ENCODE assay signal across 9 mouse cellular contexts in the genomic region with DNA sequence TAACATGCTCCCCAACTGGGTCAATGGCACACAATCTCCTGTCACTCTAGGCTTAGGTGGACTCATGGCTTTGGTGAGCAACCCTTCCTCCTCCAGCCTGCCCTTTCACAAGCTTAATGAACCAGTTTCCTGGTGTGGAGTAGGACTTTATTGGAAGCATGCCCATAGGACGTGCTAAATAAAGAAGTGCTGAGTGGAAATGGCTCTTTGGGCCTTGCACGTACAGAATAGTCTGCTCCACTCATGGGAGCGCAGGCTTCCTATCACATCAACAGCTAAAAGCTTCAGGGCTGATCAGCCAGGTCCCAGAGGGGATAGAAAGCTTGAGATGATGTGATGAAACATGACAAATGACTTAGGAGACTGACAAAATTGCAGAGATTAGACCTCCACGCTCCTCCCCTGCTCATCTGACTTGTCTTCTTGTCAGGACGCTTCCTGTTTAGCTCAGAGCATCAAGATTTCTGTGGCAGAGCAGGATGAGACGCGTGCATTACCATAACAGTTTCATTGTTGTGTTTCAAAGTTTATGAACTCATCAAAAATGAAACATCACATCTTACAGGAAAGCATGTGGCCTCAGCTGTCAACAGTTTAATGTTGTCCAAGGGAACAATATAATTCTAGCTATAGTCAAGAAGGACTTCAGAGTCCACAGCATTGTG.
DNase-seq lines count a peak whose midpoint lies in the region; ATAC-seq and TF ChIP-seq lines count a peak whose summit lies in the region.
"Had no signal": no experiment of that assay in that cellular context is flagged by ENCODE, and none has a peak within 500 bp of the region (broad histone marks: within the 10 kb centered on the region; RNA-seq: fewer than 3 reads in every experiment).

No protein-coding gene starts in this region.

- H3K27me3 ChIP-seq in heart, embryonic 16.5 days (ENCODE audit: control insufficient read depth, insufficient read depth, low read length), result no peaks in the 10 kb centered on the region
- H3K27me3 ChIP-seq in midbrain, postnatal 0 days (ENCODE audit: insufficient read depth, low read length), result no peaks in the 10 kb centered on the region
- H3K27me3 ChIP-seq in forebrain, embryonic 11.5 days (ENCODE audit: control insufficient read depth, insufficient read depth, low read length), result no peaks in the 10 kb centered on the region
- H3K27me3 ChIP-seq: neural tube, embryonic 15.5 days had no signal

- H3K36me3 ChIP-seq in heart, embryonic 16.5 days (ENCODE audit: control insufficient read depth, insufficient read depth), result no peaks in the 10 kb centered on the region
- no peaks in the 10 kb centered on the region for H3K36me3 ChIP-seq in midbrain, postnatal 0 days (ENCODE audit: insufficient read depth, low read length)
- H3K36me3 ChIP-seq in forebrain, embryonic 11.5 days (ENCODE audit: control insufficient read depth, insufficient read depth, low read length), result no peaks in the 10 kb centered on the region
- H3K36me3 ChIP-seq: neural tube, embryonic 15.5 days had no signal

- peak; percentile 35 to 53 for DNase-seq in left cerebral cortex, postnatal 25 days (ENCODE audit: low spot score in 2 of 2)
- no peak for DNase-seq in left cerebral cortex, adult 11 months (ENCODE audit: low spot score)
- peak; percentile 35 for DNase-seq in kidney, postnatal 10 days
- peak; percentile 40 for DNase-seq in midbrain, postnatal 0 days (ENCODE audit: low spot score)
- no peak for DNase-seq in urinary bladder, postnatal 4 days (ENCODE audit: low spot score in 2 of 2)
- DNase-seq in forebrain, embryonic 11.5 days (ENCODE audit: low spot score), result no peak

- H3K9me3 ChIP-seq in heart, embryonic 16.5 days (replicated peaks; ENCODE audit: control insufficient read depth, low read length), result peaks cover 3% of the 10 kb centered on the region; the same call in 1 of the 2 replicates
- no peaks in the 10 kb centered on the region for H3K9me3 ChIP-seq in midbrain, postnatal 0 days (ENCODE audit: low read length)
- no peaks in the 10 kb centered on the region for H3K9me3 ChIP-seq in forebrain, embryonic 11.5 days (ENCODE audit: control insufficient read depth, low read length)
- H3K9me3 ChIP-seq: neural tube, embryonic 15.5 days had no signal

- WGBS in heart, embryonic 16.5 days, result 10% methylated on average over 7 of the region's 7 CpGs
- 58% methylated on average over 7 of the region's 7 CpGs for WGBS in midbrain, postnatal 0 days
- 88% methylated on average over 7 of the region's 7 CpGs for WGBS in forebrain, embryonic 11.5 days

- H3K4me1 ChIP-seq in heart, embryonic 16.5 days (ENCODE audit: control insufficient read depth, insufficient read depth, low read length), result peaks cover 11% of the 10 kb centered on the region
- no peaks in the 10 kb centered on the region for H3K4me1 ChIP-seq in midbrain, postnatal 0 days (ENCODE audit: insufficient read depth, low read length)
- H3K4me1 ChIP-seq in forebrain, embryonic 11.5 days (replicated peaks; ENCODE audit: control insufficient read depth, insufficient read depth, low read length), result no peaks in the 10 kb centered on the region

- peak; percentile 96 for ATAC-seq in heart, embryonic 16.5 days (replicated peaks; ENCODE audit: extremely low read depth, insufficient read depth, low FRiP score)
- no peak for ATAC-seq in midbrain, postnatal 0 days (ENCODE audit: low FRiP score)
- ATAC-seq in granulocyte monocyte progenitor cell, adult 5-6 weeks (replicated peaks; ENCODE audit: poor library complexity, severe bottlenecking), result no peak
- ATAC-seq in forebrain, embryonic 11.5 days (replicated peaks; ENCODE audit: low FRiP score), result no peak

- no peak overlapping the region for H3K9ac ChIP-seq in heart, embryonic 16.5 days (ENCODE audit: low read length)
- no peak overlapping the region for H3K9ac ChIP-seq in midbrain, postnatal 0 days (replicated peaks; ENCODE audit: low read length, poor library complexity, severe bottlenecking)
- no peak overlapping the region for H3K9ac ChIP-seq in forebrain, embryonic 11.5 days (ENCODE audit: low read length)
- H3K9ac ChIP-seq: neural tube, embryonic 15.5 days had no signal

- peak overlapping the region; percentile 87 for H3K27ac ChIP-seq in heart, embryonic 16.5 days (ENCODE audit: low read length)
- no peak overlapping the region for H3K27ac ChIP-seq in midbrain, postnatal 0 days (ENCODE audit: low read depth, low read length)
- H3K27ac ChIP-seq in forebrain, embryonic 11.5 days (ENCODE audit: low read depth, low read length), result no peak overlapping the region
- H3K27ac ChIP-seq: neural tube, embryonic 15.5 days had no signal

- intact Hi-C loops in left cerebral cortex, postnatal 25 days (cut with DNase I), result loop anchor here (1.0 to 5.0 kb wide), 6 partner anchors 86 to 386 kb away; partner anchors contain the start of gene Fat3

- 0 out of 2 replicates have a peak overlapping the region, but pooled peaks have one; percentile 8 for H3K4me3 ChIP-seq in heart, embryonic 16.5 days (ENCODE audit: low read length)
- H3K4me3 ChIP-seq in midbrain, postnatal 0 days (ENCODE audit: low read depth, low read length), result no peak overlapping the region
- H3K4me3 ChIP-seq in forebrain, embryonic 11.5 days (ENCODE audit: low read depth, low read length), result no peak overlapping the region
- H3K4me3 ChIP-seq: neural tube, embryonic 15.5 days had no signal

- H3K4me2 ChIP-seq in heart, embryonic 16.5 days (ENCODE audit: low read depth, low read length), result peak overlapping the region; percentile 49
- no peak overlapping the region for H3K4me2 ChIP-seq in midbrain, postnatal 0 days (ENCODE audit: low read depth, low read length, poor library complexity, severe bottlenecking)
- no peak overlapping the region for H3K4me2 ChIP-seq in forebrain, embryonic 11.5 days (ENCODE audit: low read depth, low read length, severe bottlenecking)
- H3K4me2 ChIP-seq: neural tube, embryonic 15.5 days had no signal

- TF ChIP-seq CTCF in midbrain, postnatal 0 days (IDR thresholded peaks at IDR 0.05), result no peak

Comparison
In these comparisons a context has a peak if more than half of its experiments do, and no peak if none do; other contexts are left out.
1. DNase-seq: peak in left cerebral cortex, postnatal 25 days (2 of 2), kidney, postnatal 10 days (single experiment) and midbrain, postnatal 0 days (single experiment); none in left cerebral cortex, adult 11 months (single experiment), urinary bladder, postnatal 4 days (0 of 2) and forebrain, embryonic 11.5 days (single experiment).